Mouse (Mus musculus): ENCODE measurements around the gene Gpr137. TPM values are rescaled to one million over a fixed set of nuclear protein-coding genes. Genes with fewer than 3 reads are reported as not detected.
A peak's percentile ranks its signal among the peaks of the same experiment; 100 is the strongest.

Gene Gpr137
- polyA plus RNA-seq, 1 experiment from 2014 or later = 18.1 TPM

- H3K4me3 ChIP-seq (ENCODE audit: low read depth, low read length) = peak overlapping the region; percentile 66
- peak overlapping the region; percentile 88 for H3K4me2 ChIP-seq (ENCODE audit: low read depth, low read length)
- ATAC-seq (replicated peaks; ENCODE audit: insufficient number of reproducible peaks, low FRiP score, low TSS enrichment, low read depth) (no peak; the same call in 1 of the 2 replicates), DNase-seq (ENCODE audit: low spot score) (peak; percentile 52)
- peaks cover 6% of the 10 kb centered on the region; the same call in 1 of the 2 replicates for H3K4me1 ChIP-seq (ENCODE audit: control insufficient read depth, insufficient read depth, low read length)
- H3K27me3 ChIP-seq (ENCODE audit: control insufficient read depth, insufficient read depth, low read length) = peaks cover 24% of the 10 kb centered on the region
- peak overlapping the region; percentile 67 for H3K9ac ChIP-seq (replicated peaks; ENCODE audit: low read length)
- H3K27ac ChIP-seq (replicated peaks; ENCODE audit: low read depth, low read length) = peak overlapping the region; percentile 60
- 2% methylated on average over 42 of the region's 48 CpGs for WGBS
- H3K36me3 ChIP-seq (replicated peaks; ENCODE audit: control insufficient read depth, insufficient read depth, low read depth, low read length) = no peaks in the 10 kb centered on the region
- no peaks in the 10 kb centered on the region for H3K9me3 ChIP-seq (replicated peaks; ENCODE audit: control insufficient read depth, low read length)
These were observed 21.3 kb downstream of the Gpr137 start for GRCm38 (mm10) chr19:6920741-6921636.

GRCm38 (mm10) chr19:6919876-6920740 is 22.2 kb downstream of the Gpr137 start:
- no peak for ATAC-seq (replicated peaks; ENCODE audit: insufficient number of reproducible peaks, low FRiP score, low TSS enrichment, low read depth)
- Histone ChIP-seq H3K9me3 (replicated peaks; ENCODE audit: control insufficient read depth, low read length) (no peaks in the 10 kb centered on the region), H3K36me3 (replicated peaks; ENCODE audit: control insufficient read depth, insufficient read depth, low read depth, low read length) (no peaks in the 10 kb centered on the region), H3K4me2 (ENCODE audit: low read depth, low read length) (peak overlapping the region; percentile 88), H3K27ac (replicated peaks; ENCODE audit: low read depth, low read length) (no peak overlapping the region), H3K4me1 (ENCODE audit: control insufficient read depth, insufficient read depth, low read length) (peaks cover 6% of the 10 kb centered on the region; the same call in 1 of the 2 replicates), H3K9ac (replicated peaks; ENCODE audit: low read length) (peak overlapping the region; percentile 67), H3K4me3 (ENCODE audit: low read depth, low read length) (peak overlapping the region; percentile 66), H3K27me3 (ENCODE audit: control insufficient read depth, insufficient read depth, low read length) (peaks cover 17% of the 10 kb centered on the region)
- 51% methylated on average over 8 of the region's 8 CpGs for WGBS
- DNase-seq (ENCODE audit: low spot score) = peak; percentile 29

- no peaks in the 10 kb centered on the region for H3K9me3 ChIP-seq (replicated peaks; ENCODE audit: control insufficient read depth, low read length)
- no peak overlapping the region for H3K27ac ChIP-seq (replicated peaks; ENCODE audit: low read depth, low read length)
- ATAC-seq (replicated peaks; ENCODE audit: insufficient number of reproducible peaks, low FRiP score, low TSS enrichment, low read depth) = no peak
- no peaks in the 10 kb centered on the region for H3K36me3 ChIP-seq (replicated peaks; ENCODE audit: control insufficient read depth, insufficient read depth, low read depth, low read length)
- no peak overlapping the region for H3K4me2 ChIP-seq (ENCODE audit: low read depth, low read length)
- H3K27me3 ChIP-seq (ENCODE audit: control insufficient read depth, insufficient read depth, low read length) = peaks cover 11% of the 10 kb centered on the region
- no peak overlapping the region for H3K9ac ChIP-seq (replicated peaks; ENCODE audit: low read length)
- DNase-seq (ENCODE audit: low spot score) = no peak
- H3K4me1 ChIP-seq (ENCODE audit: control insufficient read depth, insufficient read depth, low read length) = peaks cover 6% of the 10 kb centered on the region; the same call in 1 of the 2 replicates
- no peak overlapping the region for H3K4me3 ChIP-seq (ENCODE audit: low read depth, low read length)
These were observed 22.8 kb downstream of the Gpr137 start for GRCm38 (mm10) chr19:6919431-6919830.

- peaks cover 4% of the 10 kb centered on the region for H3K36me3 ChIP-seq (replicated peaks; ENCODE audit: control insufficient read depth, insufficient read depth, low read depth, low read length)
- no peak overlapping the region for H3K4me3 ChIP-seq (ENCODE audit: low read depth, low read length)
- H3K27me3 ChIP-seq (ENCODE audit: control insufficient read depth, insufficient read depth, low read length) = peaks cover 6% of the 10 kb centered on the region
- H3K27ac ChIP-seq (replicated peaks; ENCODE audit: low read depth, low read length) = no peak overlapping the region
- no peak overlapping the region for H3K4me2 ChIP-seq (ENCODE audit: low read depth, low read length)
- H3K9me3 ChIP-seq (replicated peaks; ENCODE audit: control insufficient read depth, low read length) = no peaks in the 10 kb centered on the region
- no peak for DNase-seq (ENCODE audit: low spot score)
- ATAC-seq (replicated peaks; ENCODE audit: insufficient number of reproducible peaks, low FRiP score, low TSS enrichment, low read depth) = no peak
- 91% methylated on average over 4 of the region's 4 CpGs for WGBS
- peaks cover 6% of the 10 kb centered on the region; the same call in 1 of the 2 replicates for H3K4me1 ChIP-seq (ENCODE audit: control insufficient read depth, insufficient read depth, low read length)
- H3K9ac ChIP-seq (replicated peaks; ENCODE audit: low read length) = no peak overlapping the region
These were observed 24.0 kb downstream of the Gpr137 start for GRCm38 (mm10) chr19:6918321-6918720.

- H3K9me3 ChIP-seq (replicated peaks; ENCODE audit: control insufficient read depth, low read length) = no peaks in the 10 kb centered on the region
- H3K4me2 ChIP-seq (ENCODE audit: low read depth, low read length) = no peak overlapping the region
- 88% methylated on average over 4 of the region's 4 CpGs for WGBS
- H3K36me3 ChIP-seq (replicated peaks; ENCODE audit: control insufficient read depth, insufficient read depth, low read depth, low read length) = peaks cover 10% of the 10 kb centered on the region
- H3K27ac ChIP-seq (replicated peaks; ENCODE audit: low read depth, low read length) = no peak overlapping the region
- H3K4me1 ChIP-seq (ENCODE audit: control insufficient read depth, insufficient read depth, low read length) = peaks cover 6% of the 10 kb centered on the region; the same call in 1 of the 2 replicates
- no peak overlapping the region for H3K4me3 ChIP-seq (ENCODE audit: low read depth, low read length)
- ATAC-seq (replicated peaks; ENCODE audit: insufficient number of reproducible peaks, low FRiP score, low TSS enrichment, low read depth) = no peak
- DNase-seq (ENCODE audit: low spot score) = no peak
- no peak overlapping the region for H3K9ac ChIP-seq (replicated peaks; ENCODE audit: low read length)
- no peaks in the 10 kb centered on the region for H3K27me3 ChIP-seq (ENCODE audit: control insufficient read depth, insufficient read depth, low read length)
These were observed 25.8 kb downstream of the Gpr137 start for GRCm38 (mm10) chr19:6916496-6916895.

- H3K4me1 ChIP-seq (ENCODE audit: control insufficient read depth, insufficient read depth, low read length) = peaks cover 6% of the 10 kb centered on the region
- no peaks in the 10 kb centered on the region for H3K9me3 ChIP-seq (replicated peaks; ENCODE audit: control insufficient read depth, low read length)
- peaks cover 15% of the 10 kb centered on the region for H3K36me3 ChIP-seq (replicated peaks; ENCODE audit: control insufficient read depth, insufficient read depth, low read depth, low read length)
- H3K27me3 ChIP-seq (ENCODE audit: control insufficient read depth, insufficient read depth, low read length) = no peaks in the 10 kb centered on the region
- WGBS = 80% methylated on average over 4 of the region's 4 CpGs
- no peak overlapping the region for H3K4me3 ChIP-seq (ENCODE audit: low read depth, low read length)
- no peak overlapping the region for H3K9ac ChIP-seq (replicated peaks; ENCODE audit: low read length)
- DNase-seq (ENCODE audit: low spot score) = no peak
- H3K4me2 ChIP-seq (ENCODE audit: low read depth, low read length) = no peak overlapping the region
- no peak for ATAC-seq (replicated peaks; ENCODE audit: insufficient number of reproducible peaks, low FRiP score, low TSS enrichment, low read depth)
- H3K27ac ChIP-seq (replicated peaks; ENCODE audit: low read depth, low read length) = no peak overlapping the region
These were observed 27.0 kb downstream of the Gpr137 start for GRCm38 (mm10) chr19:6915276-6915675.

GRCm38 (mm10) chr19:6914540-6914939 is 27.7 kb downstream of the Gpr137 start:
- H3K9ac ChIP-seq (replicated peaks; ENCODE audit: low read length) = no peak overlapping the region
- H3K4me3 ChIP-seq (ENCODE audit: low read depth, low read length) = no peak overlapping the region
- no peaks in the 10 kb centered on the region for H3K9me3 ChIP-seq (replicated peaks; ENCODE audit: control insufficient read depth, low read length)
- ATAC-seq (replicated peaks; ENCODE audit: insufficient number of reproducible peaks, low FRiP score, low TSS enrichment, low read depth) (no peak), DNase-seq (ENCODE audit: low spot score) (no peak)
- H3K27ac ChIP-seq (replicated peaks; ENCODE audit: low read depth, low read length) = no peak overlapping the region
- 90% methylated on average over 9 of the region's 9 CpGs for WGBS
- no peaks in the 10 kb centered on the region for H3K27me3 ChIP-seq (ENCODE audit: control insufficient read depth, insufficient read depth, low read length)
- peaks cover 15% of the 10 kb centered on the region for H3K36me3 ChIP-seq (replicated peaks; ENCODE audit: control insufficient read depth, insufficient read depth, low read depth, low read length)
- H3K4me1 ChIP-seq (ENCODE audit: control insufficient read depth, insufficient read depth, low read length) = peaks cover 5% of the 10 kb centered on the region
- no peak overlapping the region for H3K4me2 ChIP-seq (ENCODE audit: low read depth, low read length)

All from embryonic facial prominence, embryonic 11.5 days (tissue).